Mouse (Mus musculus) gastrocnemius, adult 2 months (tissue): ENCODE data around the gene Strap. TPM values are rescaled to one million over a fixed set of nuclear protein-coding genes. Genes with fewer than 3 reads are reported as not detected.

Experiments
- DNase-seq: peaks from one replicate; pipeline ENCODE4 v3.0.0; 2022
- H3K27ac ChIP-seq: fragments of 200-600 bp; 2 replicates; pipeline ENCODE4 v1.8.1; 2022; ENCODE audit warnings: mild to moderate bottlenecking
- H3K4me3 ChIP-seq: fragments of 200-600 bp; 2 replicates; pipeline ENCODE4 v1.8.1; 2022; ENCODE audit warnings: mild to moderate bottlenecking, moderate library complexity
- CTCF ChIP-seq: fragments of 200-600 bp; IDR thresholded peaks from 2 replicates; pipeline ENCODE4 v1.8.1; 2022; ENCODE audit warnings: antibody characterized with exemption, mild to moderate bottlenecking, moderate library complexity
- intact Hi-C: fragments of 180-260 bp; cut with DNase I; formaldehyde crosslinking; loops from one replicate; pipeline ENCODE4 v1.15.1; 2025
- total RNA-seq, 2 experiments: library from RNA; stranded (reverse); gene quantifications; 2 replicates each; pipeline ENCODE4 v1.2.3; 2021

Gene Strap
- total RNA-seq, 2 experiments from 2014 or later = 84.5 to 87.6 TPM

GRCm38 (mm10) chr6:137740972-137741371, 6.1 kb downstream of the Strap start:
- intact Hi-C loops = no loop called here
- no peak for DNase-seq
- H3K4me3 ChIP-seq = no peak overlapping the region
- no peak overlapping the region for H3K27ac ChIP-seq
- no peak for TF ChIP-seq CTCF

DNA sequence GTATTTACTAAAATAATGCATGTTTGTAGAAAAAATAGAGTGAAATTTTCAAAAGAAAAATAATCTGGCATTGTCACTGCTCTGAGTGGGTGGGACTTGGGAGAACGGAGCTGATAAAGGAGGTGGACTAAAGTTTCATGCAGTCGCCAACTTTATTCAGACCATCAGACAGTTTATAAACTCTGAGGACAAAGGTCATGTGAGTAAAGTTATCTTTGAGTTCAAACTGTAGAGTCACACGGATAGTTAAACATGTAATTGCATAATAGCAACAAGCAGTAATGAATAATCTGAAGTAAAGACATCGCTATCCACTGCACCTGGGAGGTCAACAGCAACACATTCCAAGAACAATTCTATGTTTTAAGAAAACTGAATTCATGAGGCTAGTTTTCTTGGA, 9.8 kb downstream of the Strap start:
- intact Hi-C loops = no loop called here
- no peak for DNase-seq
- H3K27ac ChIP-seq = no peak overlapping the region
- no peak overlapping the region for H3K4me3 ChIP-seq
- TF ChIP-seq CTCF = no peak

GRCm38 (mm10) chr6:137747174-137747928, 12.5 kb downstream of the Strap start:
- intact Hi-C loops = no loop called here
- peak; percentile 64 for TF ChIP-seq CTCF
- no peak for DNase-seq
- Histone ChIP-seq H3K27ac (no peak overlapping the region), H3K4me3 (no peak overlapping the region)

GRCm38 (mm10) chr6:137751551-137752274, 16.8 kb downstream of the Strap start:
- no peak for DNase-seq
- intact Hi-C loops = no loop called here
- Histone ChIP-seq H3K4me3 (no peak overlapping the region), H3K27ac (no peak overlapping the region)
- TF ChIP-seq CTCF = no peak

GRCm38 (mm10) chr6:137752275-137752655, 17.4 kb downstream of the Strap start:
- intact Hi-C loops = no loop called here
- no peak for TF ChIP-seq CTCF
- Histone ChIP-seq H3K27ac (no peak overlapping the region), H3K4me3 (no peak overlapping the region)
- no peak for DNase-seq

GRCm38 (mm10) chr6:137754056-137754856, 19.4 kb downstream of the Strap start, which contains the start of gene Dera:
Dera (plus strand) TSS chr6:137754546.
- intact Hi-C loops = no loop called here
- Histone ChIP-seq H3K4me3 (peak within 1 kb of the TSS; percentile 87), H3K27ac (peak within 1 kb of the TSS; percentile 87)
- no peak for TF ChIP-seq CTCF
- peak; percentile 89 for DNase-seq

DNA sequence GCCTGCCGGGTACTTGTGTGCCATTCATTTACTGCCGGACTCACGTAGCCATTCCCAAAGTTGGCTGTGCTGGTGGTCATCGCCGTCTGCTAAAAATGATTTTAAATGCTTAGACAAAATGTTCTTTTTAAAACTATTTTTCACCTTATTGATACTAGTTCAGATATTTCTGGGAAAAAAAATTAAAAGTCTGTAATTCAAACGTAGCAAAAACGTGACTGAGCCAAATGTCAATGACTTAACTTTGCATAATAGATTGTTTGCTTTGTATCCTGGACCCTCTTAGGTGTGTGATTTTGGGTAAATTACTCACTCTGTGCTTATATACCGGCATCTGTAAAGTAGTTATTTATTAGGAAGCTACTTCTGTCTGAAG, 20.0 kb downstream of the Strap start:
- no peak for DNase-seq
- Histone ChIP-seq H3K4me3 (peak overlapping the region; percentile 87), H3K27ac (peak overlapping the region; percentile 87)
- intact Hi-C loops = no loop called here
- TF ChIP-seq CTCF = no peak

- peak; percentile 66 for TF ChIP-seq CTCF
- intact Hi-C loops = no loop called here
Observed at GRCm38 (mm10) chr6:137756310-137756709, 21.4 kb downstream of the Strap start.

GRCm38 (mm10) chr6:137757891-137758290, 23.0 kb downstream of the Strap start:
- Histone ChIP-seq H3K27ac (no peak overlapping the region), H3K4me3 (no peak overlapping the region)
- TF ChIP-seq CTCF = no peak
- intact Hi-C loops = no loop called here
- no peak for DNase-seq

More at GRCm38 (mm10) chr6:137756310-137756709, 21.4 kb downstream of the Strap start:
- Histone ChIP-seq H3K27ac (no peak overlapping the region), H3K4me3 (no peak overlapping the region)
- no peak for DNase-seq

DNA sequence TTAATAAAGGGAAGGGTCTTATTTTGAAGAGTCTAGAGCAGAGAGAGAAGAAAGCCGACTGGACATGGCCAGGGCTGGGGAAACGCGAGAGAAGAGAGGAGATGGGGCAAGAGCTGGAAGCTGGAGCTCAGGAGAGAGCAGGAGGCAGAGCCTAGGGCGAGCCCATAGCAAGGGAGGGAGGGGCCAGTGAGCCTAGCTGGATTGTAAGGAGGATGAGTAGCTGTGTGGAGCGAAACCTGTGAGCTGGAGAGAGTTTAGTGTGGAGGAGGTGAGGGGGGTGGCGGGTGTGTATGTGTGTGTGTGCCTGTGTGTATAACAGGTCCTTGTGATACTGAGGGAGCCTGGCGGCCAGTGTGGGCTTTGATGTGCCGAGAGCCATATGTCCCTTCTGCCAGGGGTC, 24.8 kb downstream of the Strap start:
- Histone ChIP-seq H3K27ac (no peak overlapping the region), H3K4me3 (no peak overlapping the region)
- intact Hi-C loops = no loop called here
- TF ChIP-seq CTCF = no peak
- DNase-seq = no peak

DNA sequence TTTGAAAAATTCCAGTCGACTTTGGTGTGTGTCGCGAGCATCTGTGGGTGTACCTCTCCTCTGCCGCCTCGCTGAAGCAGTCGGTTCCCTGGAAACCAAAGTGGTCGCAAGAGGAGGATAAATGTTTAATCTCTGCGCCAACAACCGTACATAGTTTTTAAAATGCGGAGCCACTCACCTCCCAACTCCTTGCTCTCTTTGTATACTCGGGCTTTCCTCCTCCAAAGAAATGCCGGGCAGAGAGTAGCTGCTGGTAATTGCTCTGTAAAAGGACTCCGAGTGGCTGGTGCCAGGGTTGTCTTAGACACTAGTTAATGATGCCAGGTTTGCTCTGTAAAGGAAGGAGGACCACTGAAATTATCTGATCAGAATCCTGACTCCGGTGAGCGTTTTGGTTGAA, 26.1 kb downstream of the Strap start:
- DNase-seq = no peak
- TF ChIP-seq CTCF = no peak
- Histone ChIP-seq H3K4me3 (no peak overlapping the region), H3K27ac (no peak overlapping the region)
- intact Hi-C loops = no loop called here

GRCm38 (mm10) chr6:137764572-137765210, 29.8 kb downstream of the Strap start:
- no peak for DNase-seq
- Histone ChIP-seq H3K27ac (no peak overlapping the region), H3K4me3 (no peak overlapping the region)
- TF ChIP-seq CTCF = no peak
- intact Hi-C loops = no loop called here
